Mouse (Mus musculus) MEL (cell line): Measurements from ENCODE around the gene Wnt6. TPM values are rescaled to one million over a fixed set of nuclear protein-coding genes. Genes with fewer than 3 reads are reported as not detected.
"Not testable (repeated sequence)": the region's sequence is repeated elsewhere in the genome, so short reads cannot be mapped to it uniquely, and the experiment has no call there.

Experiments used
- DNase-seq: peaks from one replicate; pipeline ENCODE4 v3.0.0; 2011; ENCODE audit warnings: low read depth, low spot score
- H3K27ac ChIP-seq: 2 replicates; pipeline ENCODE4 v1.5.1; 2012; ENCODE audit warnings: low read depth, mild to moderate bottlenecking, control low read depth, low read length, moderate library complexity; ENCODE audit not compliant: control insufficient read depth
- H3K27me3 ChIP-seq, 2 experiments: fragments of 150-350 bp in 1 of 2; sonication (generic) in 1 of 2; 2 replicates each; pipeline ENCODE4 v1.6.1; 2012; ENCODE audit warnings: low read length in 2 of 2, mild to moderate bottlenecking in 2 of 2, improper control_type of control experiment in 1 of 2, moderate library complexity in 1 of 2; ENCODE audit not compliant: insufficient read depth in 2 of 2, control insufficient read depth in 1 of 2
- H3K36me3 ChIP-seq, 2 experiments: 2 replicates each; pipeline ENCODE4 v1.6.1; 2012 to 2014; ENCODE audit warnings: low read length in 2 of 2, improper control_type of control experiment in 1 of 2, inconsistent platforms in 1 of 2, mild to moderate bottlenecking in 1 of 2; ENCODE audit not compliant: insufficient read depth in 2 of 2, control insufficient read depth in 1 of 2
- H3K4me1 ChIP-seq, 2 experiments: fragments of 150-350 bp in 1 of 2; sonication (generic) in 1 of 2; 2 replicates each; pipeline ENCODE4 v1.6.1; 2012; ENCODE audit warnings: low read length in 2 of 2, improper control_type of control experiment in 1 of 2, mild to moderate bottlenecking in 1 of 2; ENCODE audit not compliant: insufficient read depth in 2 of 2, control insufficient read depth in 1 of 2
- H3K4me3 ChIP-seq, 2 experiments: fragments of 150-350 bp in 1 of 2; sonication (generic) in 1 of 2; 2 replicates each; pipeline ENCODE4 v1.5.1; 2012; ENCODE audit warnings: low read depth in 2 of 2, low read length in 2 of 2, mild to moderate bottlenecking in 2 of 2, moderate library complexity in 2 of 2, control low read depth in 1 of 2, improper control_type of control experiment in 1 of 2; ENCODE audit not compliant: control insufficient read depth in 1 of 2, insufficient read depth in 1 of 2
- H3K79me2 ChIP-seq: 2 replicates; pipeline ENCODE4 v1.6.1; 2012; ENCODE audit warnings: mild to moderate bottlenecking, low read length, moderate library complexity; ENCODE audit not compliant: control insufficient read depth, poor library complexity, insufficient read depth
- H3K9ac ChIP-seq: 2 replicates; pipeline ENCODE4 v1.6.1; 2012; ENCODE audit warnings: low read depth, mild to moderate bottlenecking, control low read depth, low read length, moderate library complexity; ENCODE audit not compliant: control insufficient read depth, poor library complexity, severe bottlenecking
- H3K9me3 ChIP-seq: fragments of 150-350 bp; sonication (generic); replicated peaks from 2 replicates; pipeline ENCODE4 v1.6.1; 2012; ENCODE audit warnings: mild to moderate bottlenecking, low read length, improper control_type of control experiment, moderate library complexity; ENCODE audit not compliant: insufficient read depth
- CTCF ChIP-seq, 3 experiments: IDR thresholded peaks in 2 of 3; conservative IDR thresholded peaks in 1 of 3; 2 replicates each; pipeline ENCODE4 v1.5.1; 2011 to 2012; ENCODE audit warnings: low read length in 3 of 3, low read depth in 2 of 3, mild to moderate bottlenecking in 2 of 3, improper control_type of control experiment in 1 of 3, inconsistent platforms in 1 of 3, mixed read lengths in 1 of 3, moderate library complexity in 1 of 3; ENCODE audit not compliant: control insufficient read depth in 1 of 3, insufficient read depth in 1 of 3, poor library complexity in 1 of 3, severe bottlenecking in 1 of 3
- ETS1 ChIP-seq: IDR thresholded peaks from 2 replicates; pipeline ENCODE4 v1.6.1; 2012; ENCODE audit warnings: low read depth, mild to moderate bottlenecking, inconsistent platforms, low read length, improper control_type of control experiment, moderate library complexity
- HCFC1 ChIP-seq: IDR thresholded peaks from 2 replicates; pipeline ENCODE4 v1.6.1; 2012; ENCODE audit warnings: low read depth, mild to moderate bottlenecking, inconsistent platforms, low read length, improper control_type of control experiment, moderate library complexity
- MAZ ChIP-seq: IDR thresholded peaks from 2 replicates; pipeline ENCODE4 v1.6.1; 2012; ENCODE audit warnings: low read depth, mild to moderate bottlenecking, inconsistent platforms, low read length, improper control_type of control experiment
- MXI1 ChIP-seq: IDR thresholded peaks from 2 replicates; pipeline ENCODE4 v1.6.1; 2011; ENCODE audit warnings: mild to moderate bottlenecking, low read depth, low read length, improper control_type of control experiment
- POLR2AphosphoS2 ChIP-seq: IDR thresholded peaks from 2 replicates; pipeline ENCODE4 v1.6.1; 2011; ENCODE audit warnings: low read length, improper control_type of control experiment
- RAD21 ChIP-seq: IDR thresholded peaks from 2 replicates; pipeline ENCODE4 v1.6.1; 2011; ENCODE audit warnings: mild to moderate bottlenecking, low read depth, low read length, improper control_type of control experiment
- RCOR1 ChIP-seq: IDR thresholded peaks from 2 replicates; pipeline ENCODE4 v1.6.1; 2012; ENCODE audit warnings: low read depth, mild to moderate bottlenecking, inconsistent platforms, low read length, improper control_type of control experiment
- TBP ChIP-seq: IDR thresholded peaks from 2 replicates; pipeline ENCODE4 v1.8.0; 2011; ENCODE audit warnings: low read depth, low read length, improper control_type of control experiment
- TCF12 ChIP-seq: IDR thresholded peaks from 2 replicates; pipeline ENCODE4 v1.6.1; 2014; ENCODE audit warnings: low read depth, mild to moderate bottlenecking, inconsistent platforms, low read length, improper control_type of control experiment, moderate library complexity
- ZC3H11A ChIP-seq: IDR thresholded peaks from 2 replicates; pipeline ENCODE4 v1.6.1; 2012; ENCODE audit warnings: low read depth, mild to moderate bottlenecking, inconsistent platforms, low read length, improper control_type of control experiment
- ZMIZ1 ChIP-seq: IDR thresholded peaks from 2 replicates; pipeline ENCODE4 v1.6.1; 2012; ENCODE audit warnings: low read depth, mild to moderate bottlenecking, inconsistent platforms, low read length, improper control_type of control experiment, moderate library complexity
- ZNF384 ChIP-seq: IDR thresholded peaks from 2 replicates; pipeline ENCODE4 v1.6.1; 2012; ENCODE audit warnings: low read depth, mild to moderate bottlenecking, inconsistent platforms, low read length, improper control_type of control experiment
- polyA plus RNA-seq, 2 experiments: library from polyadenylated mRNA; stranded (reverse) in 1 of 2; unstranded in 1 of 2; fragments of >175 nt in 1 of 2; fragments of >200 nt in 1 of 2; gene quantifications; 2 replicates each; pipeline versions ENCODE4 v1.2.1 to v1.2.4; 2012; ENCODE audit warnings: low replicate concordance in 2 of 2, low read depth in 1 of 2; ENCODE audit not compliant: insufficient read length in 2 of 2, insufficient read depth in 1 of 2, missing spikeins in 1 of 2
- total RNA-seq: library from RNA; depleted of rRNA; stranded (reverse); fragments of 300-350 nt; gene quantifications from 2 replicates; pipeline ENCODE4 v1.2.3, GENCODE M21; 2012

Gene Wnt6
- total and polyA plus RNA-seq, 3 experiments: not detected

- no peaks in the 10 kb centered on the region for H3K36me3 ChIP-seq
- H3K4me1 ChIP-seq: 0 out of 4 replicates have a peak, but pooled peaks cover 0 to 3% of the 10 kb centered on the region in 2 experiments
- H3K9me3 ChIP-seq: no peaks in the 10 kb centered on the region
- H3K9ac ChIP-seq: no peak overlapping the region
- peak; percentile 24 for DNase-seq
- peak; percentile 15 to 37 (median 33); a peak in 4 of 6 replicates for TF ChIP-seq CTCF (IDR thresholded peaks at IDR 0.05 in 2 of 3, conservative IDR thresholded peaks at IDR 0.05 in 1 of 3; ENCODE audit: control insufficient read depth in 1 of 3, insufficient read depth in 1 of 3, low read depth in 2 of 3, low read length in 3 of 3, poor library complexity in 1 of 3, severe bottlenecking in 1 of 3)
- TF ChIP-seq TCF12: no peak
- TF ChIP-seq HCFC1: no peak
- no peaks in the 10 kb centered on the region for H3K79me2 ChIP-seq
- peaks cover 2 to 5% of the 10 kb centered on the region in 2 experiments for H3K27me3 ChIP-seq
- H3K4me3 ChIP-seq: no peak overlapping the region
- H3K27ac ChIP-seq: no peak overlapping the region
Measured at GRCm38 (mm10) chr1:74809007-74809406, 37.3 kb downstream of the Wnt6 start.

GRCm38 (mm10) chr1:74814931-74815647 lies 43.4 kb downstream of the Wnt6 start:
- peak; percentile 27 for DNase-seq
- Histone ChIP-seq H3K36me3 (peaks cover 0 to 12% of the 10 kb centered on the region in 2 experiments; a peak in 2 of 4 replicates), H3K79me2 (peaks cover 5% of the 10 kb centered on the region; the same call in 1 of the 2 replicates), H3K27me3 (peaks cover 0 to 1% of the 10 kb centered on the region in 2 experiments; a peak in 1 of 4 replicates), H3K9me3 (no peaks in the 10 kb centered on the region), H3K4me3 (no peak overlapping the region), H3K27ac (no peak overlapping the region), H3K4me1 (peaks cover 0 to 7% of the 10 kb centered on the region in 2 experiments; a peak in 2 of 4 replicates)
- TF ChIP-seq RAD21 (peak; percentile 29), RCOR1 (no peak), MAZ (no peak), MXI1 (no peak), ZMIZ1 (no peak), POLR2AphosphoS2 (no peak), CTCF (IDR thresholded peaks at IDR 0.05 in 2 of 3, conservative IDR thresholded peaks at IDR 0.05 in 1 of 3; ENCODE audit: control insufficient read depth in 1 of 3, insufficient read depth in 1 of 3, low read depth in 2 of 3, low read length in 3 of 3, poor library complexity in 1 of 3, severe bottlenecking in 1 of 3) (peak; percentile 20 to 47 (median 36); a peak in 5 of 6 replicates), ETS1 (no peak), ZC3H11A (no peak), ZNF384 (no peak)
- TF ChIP-seq, all 39 proteins: peak for 2
- H3K9ac ChIP-seq: no peak overlapping the region

GRCm38 (mm10) chr1:74815965-74816364 lies 44.3 kb downstream of the Wnt6 start:
- peak; percentile 16 for DNase-seq
- H3K9ac ChIP-seq, H3K4me3 ChIP-seq, H3K79me2 ChIP-seq, H3K27me3 ChIP-seq, H3K27ac ChIP-seq, H3K4me1 ChIP-seq, H3K9me3 ChIP-seq: not testable (repeated sequence)
- peaks cover 0 to 12% of the 10 kb centered on the region in 2 experiments; a peak in 2 of 4 replicates for H3K36me3 ChIP-seq
- TF ChIP-seq TBP: peak; percentile 91
